Mouse (Mus musculus): ENCODE results near the gene Lrguk.

- TF ChIP-seq EP300 (IDR thresholded peaks at IDR 0.05; ENCODE audit: low read depth) (no peak), CTCF (IDR thresholded peaks at IDR 0.05; ENCODE audit: low read depth) (no peak)
Observed at GRCm38 (mm10) chr6:34096274-34096673, 67.0 kb downstream of the Lrguk start.
